Mouse (Mus musculus): Measurements from ENCODE around the gene Ccdc162. TPM values are rescaled to one million over a fixed set of nuclear protein-coding genes. Genes with fewer than 3 reads are reported as not detected.

Gene Ccdc162
- polyA plus RNA-seq (2015; fragmentation: Nextera tagmentation; extraction: Ambion mirVana), result 0.35 and 0.70 TPM in 2 replicates

GRCm38 (mm10) chr10:41716029-41716897, at the start of gene Ccdc162:
Gene Ccdc162 (minus strand): TSS chr10:41716634.
- peak within 1 kb of the TSS; percentile 17; the same call in 1 of the 2 replicates for H3K4me2 ChIP-seq (replicated peaks)
- H3K36me3 ChIP-seq, result no peaks in the 10 kb centered on the region
- peaks cover 12% of the 10 kb centered on the region for H3K4me1 ChIP-seq (replicated peaks)
- no peaks in the 10 kb centered on the region for H3K9me3 ChIP-seq
- no peak within 1 kb of the TSS for H3K9ac ChIP-seq (replicated peaks)
- WGBS, result 42% methylated on average over 15 of the region's 15 CpGs
- no peak within 1 kb of the TSS for H3K4me3 ChIP-seq (replicated peaks)
- H3K27me3 ChIP-seq, result no peaks in the 10 kb centered on the region
- no peak within 1 kb of the TSS for H3K27ac ChIP-seq
- ATAC-seq, result 0 out of 2 replicates have a peak, but pooled peaks have one; percentile 27

- Histone ChIP-seq H3K36me3 (no peaks in the 10 kb centered on the region), H3K27me3 (no peaks in the 10 kb centered on the region), H3K4me2 (replicated peaks) (no peak overlapping the region), H3K9me3 (no peaks in the 10 kb centered on the region), H3K9ac (replicated peaks) (no peak overlapping the region), H3K4me1 (replicated peaks) (no peaks in the 10 kb centered on the region), H3K27ac (no peak overlapping the region), H3K4me3 (replicated peaks) (no peak overlapping the region)
- ATAC-seq, result no peak
- WGBS, result 87% methylated on average over 4 of the region's 4 CpGs
Observed at GRCm38 (mm10) chr10:41765586-41765985, 49.2 kb upstream of the Ccdc162 start.

- Histone ChIP-seq H3K4me3 (replicated peaks) (no peak overlapping the region), H3K9ac (replicated peaks) (no peak overlapping the region), H3K27ac (no peak overlapping the region), H3K36me3 (no peaks in the 10 kb centered on the region), H3K9me3 (no peaks in the 10 kb centered on the region), H3K27me3 (no peaks in the 10 kb centered on the region), H3K4me1 (replicated peaks) (no peaks in the 10 kb centered on the region), H3K4me2 (replicated peaks) (no peak overlapping the region)
- 83% methylated on average over 3 of the region's 3 CpGs for WGBS
- ATAC-seq, result no peak
Observed at GRCm38 (mm10) chr10:41763741-41764385, 47.4 kb upstream of the Ccdc162 start.

DNA sequence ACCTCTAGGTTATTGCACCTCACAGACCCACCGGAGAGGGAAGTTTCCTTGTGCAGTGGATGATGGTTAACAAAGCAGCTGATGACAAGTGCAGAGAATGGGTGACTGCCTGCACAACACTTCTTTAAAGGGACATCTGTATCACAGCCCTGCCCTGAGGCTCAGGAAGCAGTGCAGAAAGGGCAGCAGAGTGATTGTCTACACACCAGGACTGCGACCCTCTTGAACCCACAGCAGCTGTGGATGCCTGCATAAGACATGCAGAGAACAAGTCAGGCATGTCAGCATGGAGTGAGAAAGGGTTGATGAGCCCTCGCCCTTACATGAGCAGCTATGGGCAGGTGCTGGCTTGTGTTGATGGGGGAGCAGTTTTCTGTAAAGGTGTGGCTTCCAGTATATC, 44.4 kb upstream of the Ccdc162 start:
- Histone ChIP-seq H3K4me2 (replicated peaks) (no peak overlapping the region), H3K36me3 (no peaks in the 10 kb centered on the region)
- no peak for ATAC-seq

GRCm38 (mm10) chr10:41758041-41758440, 41.6 kb upstream of the Ccdc162 start:
- H3K27ac ChIP-seq, result no peak overlapping the region
- no peak overlapping the region for H3K9ac ChIP-seq (replicated peaks)
- H3K4me2 ChIP-seq (replicated peaks), result no peak overlapping the region
- H3K4me1 ChIP-seq (replicated peaks), result no peaks in the 10 kb centered on the region
- H3K27me3 ChIP-seq, result no peaks in the 10 kb centered on the region
- no peaks in the 10 kb centered on the region for H3K9me3 ChIP-seq
- no peak overlapping the region for H3K4me3 ChIP-seq (replicated peaks)
- no peaks in the 10 kb centered on the region for H3K36me3 ChIP-seq
- no peak for ATAC-seq

More for the DNA sequence above, 44.4 kb upstream of the Ccdc162 start:
- H3K27ac ChIP-seq, result no peak overlapping the region
- WGBS, result 75% methylated on average over 3 of the region's 3 CpGs
- no peak overlapping the region for H3K4me3 ChIP-seq (replicated peaks)
- no peaks in the 10 kb centered on the region for H3K27me3 ChIP-seq
- H3K9me3 ChIP-seq, result no peaks in the 10 kb centered on the region
- H3K4me1 ChIP-seq (replicated peaks), result no peaks in the 10 kb centered on the region
- no peak overlapping the region for H3K9ac ChIP-seq (replicated peaks)

DNA sequence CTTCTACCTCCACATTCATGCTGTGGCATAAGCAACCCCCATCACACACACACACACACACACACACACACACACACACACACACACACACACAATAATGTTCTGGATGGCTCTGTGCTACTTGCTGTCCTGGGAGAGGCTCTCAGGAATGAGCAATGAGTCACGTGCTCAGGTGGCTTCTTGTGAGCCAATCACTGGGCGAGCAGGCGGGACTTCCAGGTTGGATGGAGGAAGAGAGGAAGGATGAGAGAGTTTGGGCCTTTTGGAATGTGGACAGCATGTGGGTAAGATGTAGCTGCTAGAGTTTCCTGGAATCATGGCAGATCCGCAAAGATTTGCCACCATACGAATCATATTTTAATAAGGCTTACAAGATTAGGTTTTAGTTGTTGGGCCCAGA, 40.8 kb upstream of the Ccdc162 start:
- no peak overlapping the region for H3K27ac ChIP-seq
- H3K9me3 ChIP-seq, result no peaks in the 10 kb centered on the region

DNA sequence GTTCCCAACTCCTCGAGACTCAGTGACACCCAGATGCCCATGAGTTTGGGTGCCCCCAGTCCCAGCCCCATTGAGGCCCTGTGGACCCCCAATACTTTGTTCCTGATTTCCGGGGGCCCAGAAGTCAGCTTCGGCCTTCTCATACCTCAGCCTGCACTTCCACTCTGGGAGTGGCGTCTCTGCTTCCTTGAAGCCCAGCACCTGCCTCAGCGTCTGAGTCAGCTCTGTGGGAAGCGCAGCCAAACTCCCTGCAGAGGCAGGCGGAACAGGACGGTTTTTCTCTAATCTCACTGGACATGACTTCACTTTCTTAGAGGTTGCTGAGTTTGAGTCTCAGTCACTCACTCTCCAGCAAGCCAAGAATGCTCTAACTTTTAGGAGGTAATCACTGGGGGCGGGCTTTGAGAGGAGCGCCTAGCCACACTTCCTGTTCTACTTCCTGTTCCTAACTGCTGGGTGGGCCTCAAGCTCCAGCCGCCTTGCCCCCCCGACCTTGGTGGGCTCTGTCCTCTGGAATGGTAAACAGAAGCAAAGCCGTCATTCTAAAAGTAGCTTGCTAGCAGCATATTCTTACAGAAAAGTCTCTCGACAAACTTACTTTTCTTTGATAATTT, 35.5 kb upstream of the Ccdc162 start:
- Histone ChIP-seq H3K9ac (replicated peaks) (no peak overlapping the region), H3K9me3 (no peaks in the 10 kb centered on the region), H3K4me3 (replicated peaks) (no peak overlapping the region), H3K36me3 (no peaks in the 10 kb centered on the region), H3K27ac (no peak overlapping the region), H3K4me1 (replicated peaks) (no peaks in the 10 kb centered on the region), H3K4me2 (replicated peaks) (no peak overlapping the region), H3K27me3 (no peaks in the 10 kb centered on the region)
- 87% methylated on average over 14 of the region's 14 CpGs for whole genome bisulfite sequencing
- no peak for ATAC-seq

More for the DNA sequence above, 40.8 kb upstream of the Ccdc162 start:
- Histone ChIP-seq H3K4me1 (replicated peaks) (no peaks in the 10 kb centered on the region), H3K9ac (replicated peaks) (no peak overlapping the region), H3K27me3 (no peaks in the 10 kb centered on the region), H3K36me3 (no peaks in the 10 kb centered on the region), H3K4me2 (replicated peaks) (no peak overlapping the region), H3K4me3 (replicated peaks) (no peak overlapping the region)
- 92% methylated on average over 5 of the region's 5 CpGs for WGBS
- no peak for ATAC-seq

GRCm38 (mm10) chr10:41749306-41749705, 32.9 kb upstream of the Ccdc162 start:
- Histone ChIP-seq H3K36me3 (0 out of 2 replicates have a peak, but pooled peaks cover 3% of the 10 kb centered on the region), H3K27me3 (no peaks in the 10 kb centered on the region)

DNA sequence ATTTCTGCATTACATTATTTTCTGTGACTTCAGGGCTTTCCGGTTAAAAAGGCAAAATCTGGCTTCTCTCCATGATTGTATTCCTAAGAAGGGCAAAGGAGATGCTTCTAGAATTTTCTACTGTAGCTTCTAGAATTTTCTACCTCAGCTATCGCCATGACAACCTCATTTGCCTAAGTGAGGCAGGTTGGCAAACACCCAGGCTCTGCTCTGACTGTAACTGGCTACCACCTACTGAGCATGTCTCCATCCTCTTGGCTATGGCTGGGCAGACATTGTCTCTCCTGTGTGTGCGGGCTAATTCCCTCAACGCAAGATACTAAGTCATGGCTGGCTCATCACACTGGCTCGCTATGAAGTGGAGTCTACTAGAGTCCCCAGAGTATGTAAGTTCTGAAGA, 30.1 kb upstream of the Ccdc162 start:
- Histone ChIP-seq H3K27ac (no peak overlapping the region), H3K9ac (replicated peaks) (no peak overlapping the region), H3K4me2 (replicated peaks) (no peak overlapping the region), H3K9me3 (no peaks in the 10 kb centered on the region), H3K27me3 (no peaks in the 10 kb centered on the region), H3K36me3 (0 out of 2 replicates have a peak, but pooled peaks cover 3% of the 10 kb centered on the region), H3K4me1 (replicated peaks) (0 out of 2 replicates have a peak, but pooled peaks cover 2% of the 10 kb centered on the region), H3K4me3 (replicated peaks) (no peak overlapping the region)
- WGBS, result 93% methylated on average over 5 of the region's 5 CpGs
- no peak for ATAC-seq

More at GRCm38 (mm10) chr10:41749306-41749705, 32.9 kb upstream of the Ccdc162 start:
- no peak overlapping the region for H3K9ac ChIP-seq (replicated peaks)
- no peak overlapping the region for H3K4me3 ChIP-seq (replicated peaks)
- no peak overlapping the region for H3K4me2 ChIP-seq (replicated peaks)
- H3K9me3 ChIP-seq, result no peaks in the 10 kb centered on the region
- H3K4me1 ChIP-seq (replicated peaks), result 0 out of 2 replicates have a peak, but pooled peaks cover 2% of the 10 kb centered on the region
- no peak for ATAC-seq
- WGBS, result 94% methylated on average over 3 of the region's 3 CpGs
- H3K27ac ChIP-seq, result no peak overlapping the region

- Histone ChIP-seq H3K4me2 (replicated peaks) (no peak overlapping the region), H3K27me3 (no peaks in the 10 kb centered on the region), H3K9me3 (no peaks in the 10 kb centered on the region), H3K9ac (replicated peaks) (no peak overlapping the region), H3K27ac (no peak overlapping the region), H3K36me3 (peaks cover 4% of the 10 kb centered on the region; the same call in 1 of the 2 replicates), H3K4me3 (replicated peaks) (no peak overlapping the region), H3K4me1 (replicated peaks) (0 out of 2 replicates have a peak, but pooled peaks cover 2% of the 10 kb centered on the region)
- ATAC-seq, result no peak
- WGBS, result 82% methylated on average over 4 of the region's 4 CpGs
Observed at GRCm38 (mm10) chr10:41744006-41744405, 27.6 kb upstream of the Ccdc162 start.

DNA sequence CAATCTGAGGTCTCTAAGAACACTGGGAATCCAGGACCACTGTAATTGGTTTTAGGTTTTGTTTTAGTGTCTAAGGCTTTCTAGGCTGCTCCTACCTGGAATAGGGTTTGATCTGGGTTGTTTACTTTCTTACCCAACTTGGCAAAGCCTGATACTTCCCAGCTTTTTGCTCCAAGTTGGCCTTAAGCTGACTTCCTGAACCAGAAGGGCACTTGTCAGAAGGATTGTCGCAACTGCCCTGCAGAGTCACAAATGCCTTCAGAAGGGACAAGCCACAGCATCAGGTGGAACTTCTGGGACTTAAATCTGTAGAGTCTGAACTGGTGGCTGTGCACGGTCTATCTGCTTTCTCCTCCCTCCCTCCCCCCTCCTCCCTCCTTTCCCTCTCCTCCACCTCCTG, 23.8 kb upstream of the Ccdc162 start:
- no peaks in the 10 kb centered on the region for H3K27me3 ChIP-seq
- WGBS, result 93% methylated on average over 2 of the region's 2 CpGs
- ATAC-seq, result no peak
- H3K9me3 ChIP-seq, result no peaks in the 10 kb centered on the region
- peaks cover 18% of the 10 kb centered on the region for H3K36me3 ChIP-seq
- H3K4me1 ChIP-seq (replicated peaks), result peaks cover 7% of the 10 kb centered on the region; the same call in 1 of the 2 replicates
- H3K9ac ChIP-seq (replicated peaks), result no peak overlapping the region
- H3K4me2 ChIP-seq (replicated peaks), result no peak overlapping the region
- no peak overlapping the region for H3K27ac ChIP-seq
- no peak overlapping the region for H3K4me3 ChIP-seq (replicated peaks)

GRCm38 (mm10) chr10:41737245-41737644, 20.8 kb upstream of the Ccdc162 start:
- Histone ChIP-seq H3K9me3 (no peaks in the 10 kb centered on the region), H3K4me3 (replicated peaks) (no peak overlapping the region), H3K27ac (no peak overlapping the region), H3K36me3 (peaks cover 19% of the 10 kb centered on the region), H3K27me3 (no peaks in the 10 kb centered on the region), H3K4me2 (replicated peaks) (no peak overlapping the region), H3K9ac (replicated peaks) (no peak overlapping the region), H3K4me1 (replicated peaks) (peaks cover 9% of the 10 kb centered on the region; the same call in 1 of the 2 replicates)
- 96% methylated on average over 16 of the region's 16 CpGs for WGBS
- no peak for ATAC-seq

All from midbrain, embryonic 13.5 days (tissue).